Mouse (Mus musculus) heart, postnatal 0 days (tissue): ENCODE results near the gene Cnot6.

ENCODE experiments used
- CTCF ChIP-seq: IDR thresholded peaks from 2 replicates; pipeline ENCODE4 v1.5.1; 2016; ENCODE audit warnings: antibody characterized with exemption, control low read depth, low read depth
- EP300 ChIP-seq: IDR thresholded peaks from 2 replicates; pipeline ENCODE4 v1.6.1; 2016; ENCODE audit warnings: antibody characterized with exemption, low read depth

DNA sequence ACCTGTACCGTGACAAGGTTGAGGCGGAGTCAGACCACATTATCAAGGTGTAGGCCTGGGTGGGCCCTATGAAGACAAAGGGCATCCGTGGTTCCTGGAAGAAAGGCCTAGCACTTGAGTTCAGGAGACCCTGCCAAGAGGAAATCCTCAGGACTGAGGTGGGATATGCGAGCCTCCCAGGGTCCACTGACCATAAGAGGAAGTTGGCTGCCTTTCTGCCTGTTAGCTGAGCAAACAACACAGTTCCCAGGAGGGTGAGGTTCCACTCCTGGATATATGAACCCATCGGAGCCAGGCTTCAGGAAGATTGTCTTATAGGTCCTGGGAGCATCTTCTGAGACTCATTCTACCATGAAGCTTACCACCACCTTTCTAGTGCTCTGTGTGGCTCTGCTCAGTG is 49.2 kb downstream of the Cnot6 start, which contains the start of gene Scgb3a1:
- TF ChIP-seq CTCF: no peak
- TF ChIP-seq EP300: no peak
